Mouse (Mus musculus) layer of hippocampus, postnatal 36 days (tissue): ENCODE data around the gene Mdc1. TPM values are rescaled to one million over a fixed set of nuclear protein-coding genes. Genes with fewer than 3 reads are reported as not detected.
"Not testable (repeated sequence)": the region's sequence is repeated elsewhere in the genome, so short reads cannot be mapped to it uniquely, and the experiment has no call there.

Experiments
- DNase-seq, 2 experiments: peaks; one replicate each; pipeline ENCODE4 v3.0.0; 2022
- total RNA-seq, 2 experiments: library from RNA; stranded (reverse); gene quantifications; 2 replicates each; pipeline ENCODE4 v1.2.3; 2021

The Mdc1 gene
- total RNA-seq, 2 experiments from 2014 or later = 13.1 to 19.5 TPM

GRCm38 (mm10) chr17:35822964-35823937 lies 18.1 kb upstream of the Mdc1 start, which contains the start of gene Flot1:
Gene Flot1, plus strand, starts transcription at chr17:35823230.
- DNase-seq = peak; percentile 63 to 67

- no peak for DNase-seq
Observed at GRCm38 (mm10) chr17:35824402-35824801, 16.9 kb upstream of the Mdc1 start.

DNA sequence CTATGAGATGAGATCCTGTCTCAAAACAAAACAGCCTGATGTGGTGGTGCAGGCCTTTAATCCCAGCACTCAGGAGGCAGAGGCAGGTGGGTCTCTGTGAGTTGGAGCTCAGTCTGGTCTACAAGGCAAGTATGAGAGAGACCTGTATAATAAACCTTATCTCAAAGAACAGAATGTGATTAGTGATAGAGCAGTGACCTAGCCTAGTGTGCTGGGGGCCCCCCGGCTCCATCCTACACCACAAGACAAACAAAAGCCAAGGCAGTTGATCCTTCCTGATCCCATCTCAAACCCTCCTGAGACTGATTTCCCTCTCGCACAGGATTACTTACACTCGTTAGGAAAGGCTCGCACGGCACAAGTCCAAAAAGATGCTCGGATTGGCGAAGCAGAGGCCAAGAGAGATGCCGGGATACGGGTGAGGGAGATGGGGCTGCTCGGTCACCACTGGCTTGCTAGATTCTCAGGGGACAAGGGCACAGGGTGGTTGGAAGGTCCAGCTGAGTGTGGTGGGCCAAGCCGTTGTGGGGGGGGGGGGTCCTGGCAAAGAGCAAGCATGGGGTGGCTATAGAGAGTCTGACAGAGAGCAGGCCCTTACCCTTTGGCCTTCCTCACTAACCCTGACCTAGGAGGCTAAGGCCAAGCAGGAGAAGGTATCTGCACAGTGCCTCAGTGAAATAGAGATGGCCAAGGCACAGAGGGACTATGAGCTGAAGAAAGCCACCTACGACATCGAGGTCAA lies 16.0 kb upstream of the Mdc1 start:
- DNase-seq = no peak

GRCm38 (mm10) chr17:35829737-35830136 lies 11.6 kb upstream of the Mdc1 start:
- peak; percentile 76 to 80 for DNase-seq

DNA sequence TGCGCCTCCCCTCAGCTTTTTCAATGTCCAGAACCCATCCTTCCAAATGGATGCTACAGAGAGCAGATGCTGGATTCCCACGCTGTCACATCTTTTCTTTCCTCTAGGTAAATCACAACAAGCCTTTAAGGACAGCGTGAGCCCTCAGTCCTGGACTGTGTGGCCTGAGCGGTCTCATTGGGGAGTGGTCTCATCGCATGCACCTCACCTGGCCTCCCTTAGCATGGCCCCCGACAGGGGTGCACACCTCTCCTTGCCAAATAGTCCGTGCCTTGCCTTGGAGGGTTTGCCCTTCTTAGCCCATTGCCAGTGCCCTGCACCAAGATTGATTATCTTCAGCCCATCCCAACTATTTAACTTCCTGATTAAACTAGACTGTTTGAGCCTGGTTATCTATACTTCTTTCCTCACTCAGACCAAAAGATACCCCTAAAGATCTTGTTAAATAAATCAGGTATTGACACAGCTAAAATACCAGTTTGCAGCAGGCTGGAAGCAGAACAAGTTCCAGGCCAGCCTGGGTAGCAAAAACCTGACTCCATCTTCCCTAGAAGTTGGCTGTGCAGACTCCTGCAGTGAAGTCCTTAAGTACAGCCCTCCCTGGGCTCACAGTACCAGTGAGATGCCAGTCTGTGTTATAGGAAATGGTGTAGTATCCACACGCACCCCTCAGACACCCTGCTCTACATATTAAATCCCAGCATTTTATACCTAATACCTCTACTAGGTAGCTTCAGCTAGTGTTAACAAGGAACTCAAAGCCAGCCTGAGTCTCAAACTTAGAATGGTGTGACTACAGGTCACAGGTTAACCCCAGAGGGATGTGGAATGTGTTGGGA lies 8.7 kb upstream of the Mdc1 start:
- DNase-seq = no peak

DNA sequence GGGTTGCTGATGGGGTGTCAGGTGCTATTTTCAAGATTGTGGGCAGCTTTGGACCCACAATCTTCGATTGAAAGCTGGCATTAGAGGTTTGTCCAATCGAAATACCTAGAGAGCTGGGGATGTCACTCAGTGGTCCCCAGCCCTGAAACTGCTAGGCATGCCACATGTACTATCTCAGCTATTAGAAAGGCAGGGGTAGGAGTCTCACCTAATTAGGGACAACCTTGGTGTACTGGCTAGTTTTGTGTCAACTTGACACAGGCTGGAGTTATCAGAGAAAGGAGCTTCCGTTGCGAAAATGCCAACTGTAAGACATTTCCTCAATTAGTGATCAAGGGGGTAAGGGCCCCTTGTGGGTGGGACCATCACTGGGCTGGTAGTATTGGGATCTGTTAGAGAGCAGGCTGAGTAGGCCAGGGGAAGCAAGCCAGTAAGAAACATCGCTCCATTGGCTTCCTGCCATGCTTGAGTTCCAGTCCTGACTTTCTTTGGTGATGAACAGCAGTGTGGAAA lies 8.0 kb upstream of the Mdc1 start:
- no peak for DNase-seq

DNA sequence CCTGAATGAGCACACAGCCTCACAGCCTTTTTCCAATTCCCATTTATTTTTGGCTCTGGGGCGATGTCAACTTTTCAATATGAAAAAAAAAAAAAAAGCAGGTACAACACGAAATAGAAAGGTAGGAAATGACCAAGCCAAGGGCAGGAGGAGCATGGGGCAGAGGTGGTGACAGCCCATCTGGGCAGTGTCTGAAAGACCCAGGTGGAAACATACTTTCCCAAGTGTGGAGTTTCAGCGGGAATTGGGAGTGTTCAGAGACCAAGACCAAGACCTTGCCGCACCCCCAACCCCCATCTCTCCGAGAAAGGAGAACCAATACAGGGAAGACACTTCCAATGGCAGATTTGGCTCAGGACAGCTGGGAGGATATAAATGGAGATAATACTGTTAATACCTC lies 7.4 kb upstream of the Mdc1 start:
- DNase-seq = no peak

DNA sequence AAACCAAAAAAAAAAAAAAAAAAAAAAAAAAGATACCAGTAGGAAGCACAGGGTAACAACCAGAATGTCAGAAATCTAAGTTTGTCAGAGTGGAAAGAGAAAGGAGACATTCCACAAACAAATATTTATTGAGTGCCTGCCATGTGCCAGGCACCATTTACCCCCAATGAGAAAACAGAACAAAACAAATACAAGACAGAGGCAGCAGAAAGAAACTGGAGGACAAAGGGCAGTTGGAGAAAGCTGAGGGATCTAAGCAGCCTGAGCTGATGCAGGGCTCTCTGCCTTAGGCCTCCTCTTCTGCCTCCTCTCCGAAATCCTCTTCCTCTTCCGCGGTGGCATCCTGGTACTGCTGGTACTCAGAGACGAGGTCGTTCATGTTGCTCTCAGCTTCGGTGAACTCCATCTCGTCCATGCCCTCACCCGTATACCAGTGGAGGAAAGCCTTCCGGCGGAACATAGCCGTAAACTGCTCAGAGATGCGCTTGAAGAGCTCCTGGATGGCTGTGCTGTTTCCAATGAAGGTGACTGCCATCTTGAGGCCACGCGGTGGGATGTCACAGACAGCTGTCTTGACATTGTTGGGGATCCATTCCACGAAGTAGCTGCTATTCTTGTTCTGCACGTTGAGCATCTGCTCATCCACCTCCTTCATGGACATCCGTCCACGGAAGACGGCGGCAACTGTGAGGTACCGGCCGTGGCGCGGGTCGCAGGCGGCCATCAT lies 6.5 kb upstream of the Mdc1 start:
- DNase-seq = peak in 1 of 2 experiments; percentile 29

DNA sequence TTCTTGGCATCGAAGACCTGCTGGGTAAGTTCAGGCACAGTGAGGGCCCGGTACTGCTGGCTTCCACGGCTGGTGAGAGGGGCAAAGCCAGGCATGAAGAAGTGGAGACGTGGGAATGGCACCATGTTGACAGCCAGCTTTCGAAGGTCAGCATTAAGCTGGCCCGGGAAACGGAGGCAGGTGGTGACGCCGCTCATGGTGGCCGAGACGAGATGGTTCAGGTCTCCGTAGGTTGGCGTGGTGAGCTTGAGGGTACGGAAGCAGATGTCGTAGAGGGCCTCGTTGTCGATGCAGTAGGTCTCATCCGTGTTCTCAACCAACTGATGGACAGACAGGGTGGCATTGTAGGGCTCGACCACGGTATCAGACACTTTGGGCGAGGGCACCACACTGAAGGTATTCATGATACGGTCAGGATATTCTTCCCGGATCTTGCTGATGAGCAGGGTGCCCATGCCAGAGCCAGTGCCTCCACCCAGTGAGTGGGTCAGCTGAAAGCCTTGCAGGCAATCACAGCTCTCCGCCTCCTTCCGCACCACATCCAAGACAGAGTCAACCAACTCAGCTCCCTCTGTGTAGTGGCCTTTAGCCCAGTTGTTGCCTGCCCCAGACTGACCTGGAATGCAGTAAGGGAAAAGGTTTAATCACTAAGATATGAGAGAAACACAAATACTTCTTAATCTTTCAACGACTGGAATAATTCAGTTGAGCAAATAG lies 5.7 kb upstream of the Mdc1 start:
- DNase-seq = no peak

- DNase-seq = peak; percentile 76 to 82
Observed at GRCm38 (mm10) chr17:35836178-35836965, 4.9 kb upstream of the Mdc1 start.

- peak; percentile 78 to 82 for DNase-seq
Observed at GRCm38 (mm10) chr17:35836991-35837422, 4.3 kb upstream of the Mdc1 start.

- peak in 1 of 2 experiments; percentile 50 for DNase-seq
Observed at GRCm38 (mm10) chr17:35837487-35837886, 3.8 kb upstream of the Mdc1 start.

- DNase-seq = peak; percentile 96
Observed at GRCm38 (mm10) chr17:35838122-35838544, 3.2 kb upstream of the Mdc1 start, which contains the start of gene Tubb5. Gene Tubb5, minus strand, starts transcription at chr17:35838306.

- DNase-seq = no peak
Observed at GRCm38 (mm10) chr17:35838570-35838969, 2.7 kb upstream of the Mdc1 start.

DNA sequence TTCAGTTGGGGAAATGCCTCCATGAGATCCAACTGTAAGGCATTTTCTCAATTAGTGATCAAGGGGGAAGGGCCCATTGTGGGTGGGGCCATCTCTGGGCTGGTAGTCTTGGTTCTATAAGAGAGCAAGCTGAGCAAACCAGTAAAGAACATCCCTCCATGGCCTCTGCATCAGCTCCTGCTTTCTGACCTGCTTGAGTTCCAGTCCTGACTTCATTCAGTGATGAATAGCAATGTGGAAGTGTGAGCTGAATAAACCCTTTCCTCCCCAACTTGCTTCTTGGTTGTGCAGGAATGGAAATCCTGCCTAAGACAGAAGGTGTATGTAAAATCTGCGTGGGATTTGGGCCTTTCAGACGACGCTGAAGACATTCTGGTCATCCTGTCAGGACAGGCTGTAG lies 2.3 kb upstream of the Mdc1 start:
- DNase-seq = not testable (repeated sequence)

DNA sequence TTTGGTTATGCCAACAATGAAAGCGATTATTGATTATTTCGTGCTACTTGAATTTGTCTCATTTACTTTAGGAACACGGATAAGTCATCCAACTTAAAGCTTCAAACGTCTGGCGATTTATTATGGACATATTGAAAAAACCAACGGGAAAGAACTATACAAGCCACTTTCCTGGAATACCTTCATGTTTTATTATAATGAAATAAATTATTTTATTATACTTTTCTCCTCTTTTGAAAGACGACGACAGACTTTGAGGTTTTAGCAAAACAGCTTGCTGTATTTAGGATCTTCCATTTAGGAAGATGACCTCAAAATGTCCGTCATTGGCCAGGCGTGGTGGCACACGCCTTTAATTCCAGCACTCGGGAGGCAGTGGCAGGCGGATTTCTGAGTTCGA lies 754 bp upstream of the Mdc1 start:
- DNase-seq = no peak

DNA sequence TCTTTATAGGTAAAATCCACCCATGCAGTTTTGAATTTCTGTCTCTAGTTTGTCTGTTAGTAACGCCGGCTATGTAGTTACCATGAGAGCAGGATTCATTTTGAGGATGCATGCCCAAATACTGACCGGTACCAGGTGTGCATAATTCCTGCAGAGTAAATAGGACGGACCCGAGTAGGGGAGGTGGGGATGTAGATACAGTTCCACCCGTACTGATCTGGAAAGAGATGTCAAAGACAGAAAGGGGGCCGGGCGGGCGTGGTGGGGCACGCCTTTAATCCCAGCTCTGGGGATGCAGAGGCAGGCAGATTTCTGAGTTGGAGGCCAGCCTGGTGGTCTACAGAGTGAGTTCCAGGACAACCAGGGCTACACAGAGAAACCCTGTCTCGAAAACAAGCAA lies 691 bp downstream of the Mdc1 start:
- DNase-seq = no peak

GRCm38 (mm10) chr17:35843514-35843913 lies 2.2 kb downstream of the Mdc1 start:
- no peak for DNase-seq

GRCm38 (mm10) chr17:35848112-35848511 lies 6.8 kb downstream of the Mdc1 start:
- DNase-seq = no peak

DNA sequence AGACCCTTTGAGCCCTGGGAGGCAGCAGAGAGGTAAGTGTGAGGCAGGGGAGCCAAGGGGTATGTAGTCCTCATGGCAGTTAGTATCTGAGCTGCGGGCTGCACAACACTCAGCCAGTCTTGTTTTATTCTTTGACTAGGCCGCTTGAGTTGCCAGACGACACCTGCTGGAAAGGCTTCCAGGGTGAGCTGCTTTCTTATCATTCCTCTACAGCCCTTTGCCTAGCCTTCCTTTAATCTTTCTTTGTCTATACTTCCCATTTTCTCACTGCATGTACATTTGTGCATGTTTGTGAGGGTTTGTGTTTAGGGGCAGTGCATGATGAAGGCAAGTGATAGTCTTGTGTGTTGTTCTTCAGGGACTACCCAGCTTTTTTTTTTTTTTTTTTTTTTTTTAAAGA lies 9.7 kb downstream of the Mdc1 start:
- DNase-seq = no peak
